Mouse (Mus musculus) ovary, postnatal 14 days (tissue): ENCODE measurements around the gene Nfyb.

Source experiments
- DNase-seq: peaks from one replicate; pipeline ENCODE4 v3.0.0; 2022; ENCODE audit warnings: low spot score

The Nfyb gene

DNA sequence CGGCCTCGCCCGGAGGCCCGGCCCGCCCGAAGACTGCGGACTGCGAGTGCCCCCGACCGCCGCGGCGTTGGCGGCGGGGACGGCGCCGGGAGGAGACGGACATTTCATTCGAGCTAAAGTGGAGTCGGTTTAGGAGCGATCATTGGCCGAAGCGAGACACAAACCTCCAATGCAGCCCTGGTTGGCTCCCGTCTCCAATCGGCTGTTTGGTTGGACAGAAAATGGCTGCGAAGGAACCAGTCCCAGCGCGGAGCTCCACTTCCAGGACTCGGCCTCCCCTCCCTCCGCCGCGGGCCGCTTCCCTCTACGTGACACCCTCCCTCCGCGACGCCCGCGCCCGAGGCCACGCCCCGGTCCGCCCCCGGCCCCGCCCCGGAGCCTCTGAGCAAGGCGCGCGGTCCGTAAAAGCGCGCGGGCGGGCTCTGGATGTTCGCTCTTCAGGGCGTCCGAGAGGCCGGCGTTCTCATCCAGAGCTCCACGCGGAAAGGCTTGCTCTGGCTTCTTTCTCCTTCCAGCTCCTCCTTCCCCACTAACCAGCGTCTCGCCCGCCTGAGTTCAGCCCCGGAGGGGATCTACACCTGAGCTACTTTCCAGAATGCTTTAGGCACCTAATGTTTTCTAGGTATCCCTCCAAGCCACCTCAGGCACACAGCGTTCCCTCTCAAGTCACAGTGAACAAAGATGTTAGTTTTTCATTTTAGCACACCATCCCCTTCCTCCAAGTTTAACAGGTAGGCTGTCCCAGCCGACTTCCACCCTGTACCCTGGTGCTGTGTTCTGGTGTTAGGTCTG lies at the start of gene Nfyb:
TSS of gene Nfyb (minus strand) at position 305 of the 792 bp plus-strand sequence.
- DNase-seq = peak; percentile 98

DNA sequence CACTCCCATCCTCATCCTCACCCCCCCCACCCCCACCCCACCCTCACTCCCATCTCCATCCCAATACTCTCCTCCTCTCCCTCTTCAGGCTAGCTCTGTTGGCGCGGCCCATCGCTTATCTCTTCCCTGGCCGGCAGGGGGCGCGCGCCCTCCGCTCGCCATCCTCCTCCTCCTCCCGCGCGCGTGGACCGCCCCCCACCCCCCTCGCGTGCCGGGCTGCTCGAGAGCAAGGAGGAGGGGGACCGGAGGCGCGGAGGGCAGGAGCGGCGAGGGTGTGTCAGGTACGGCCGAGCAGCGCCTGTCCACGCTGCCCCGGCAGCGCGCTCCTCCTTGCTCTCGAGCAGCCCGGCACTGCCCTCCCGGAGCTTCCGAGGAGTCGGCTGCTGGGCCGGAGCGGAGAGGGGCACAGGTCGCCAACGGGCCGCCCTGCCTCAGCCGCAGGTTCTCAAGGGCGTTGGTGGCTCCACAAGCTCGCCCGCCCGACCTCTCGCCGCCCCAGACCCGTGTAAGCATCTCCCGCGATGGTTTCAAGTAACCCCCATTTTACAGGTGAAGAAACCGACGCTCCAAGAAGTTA lies 48.0 kb upstream of the Nfyb start:
- peak; percentile 72 for DNase-seq

DNA sequence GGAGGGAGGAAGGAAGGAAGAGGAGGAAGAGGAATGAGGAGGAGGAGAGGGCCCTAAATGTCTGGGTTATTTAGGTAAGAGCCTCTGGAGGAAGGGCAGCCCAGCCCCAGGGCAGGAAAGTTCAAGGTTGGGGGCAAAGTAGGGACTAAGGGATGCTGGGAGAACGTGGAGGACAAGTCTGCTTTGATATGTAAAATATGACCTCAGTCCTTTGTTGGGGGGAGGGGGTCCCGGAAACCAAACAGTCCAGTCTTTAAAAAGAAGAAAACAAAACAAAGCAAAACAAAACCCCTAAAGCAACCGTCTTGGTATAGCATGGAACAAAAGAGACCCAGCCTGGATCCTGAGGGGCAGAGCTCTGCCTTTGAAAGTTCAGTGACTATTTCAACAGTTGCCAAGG lies 45.4 kb upstream of the Nfyb start:
- no peak for DNase-seq

DNA sequence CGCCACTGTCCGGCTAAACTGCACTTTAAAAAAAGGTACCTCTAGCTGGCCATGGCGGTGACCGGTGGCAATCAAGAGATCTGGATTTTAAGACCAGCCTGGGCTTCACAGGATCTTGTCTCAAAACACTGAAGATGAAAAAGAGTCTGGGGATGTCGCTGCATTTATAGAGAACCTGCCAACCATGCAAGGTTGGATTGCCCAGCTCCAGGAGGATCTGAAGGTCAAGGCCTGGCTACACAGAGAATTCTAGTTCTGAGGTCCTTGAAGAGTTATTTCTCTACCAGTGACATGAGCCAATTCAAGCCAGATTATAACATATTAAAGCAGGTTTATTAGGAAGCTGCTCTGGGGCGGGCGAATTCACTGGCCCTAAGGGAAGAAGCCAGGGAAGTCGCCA lies 44.9 kb upstream of the Nfyb start:
- no peak for DNase-seq

DNA sequence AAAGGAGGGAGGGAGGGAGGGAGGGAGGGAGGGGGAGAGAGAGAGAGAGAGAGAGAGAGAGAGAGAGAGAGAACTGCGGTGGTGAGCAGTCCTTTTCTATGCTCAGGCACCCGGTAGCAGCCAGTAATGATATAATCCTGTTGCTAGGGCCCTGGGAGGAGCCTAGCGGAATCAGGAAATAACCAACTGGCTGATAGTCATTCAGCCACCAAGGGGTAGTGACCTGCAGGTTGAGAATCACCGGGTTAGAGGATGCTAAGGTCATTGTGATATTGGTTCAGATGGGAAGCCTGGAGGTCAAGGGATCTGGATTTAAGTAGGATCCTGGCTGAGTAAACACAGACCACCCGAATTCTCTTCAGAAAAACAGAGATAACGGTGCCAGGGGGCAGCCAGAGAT lies 44.2 kb upstream of the Nfyb start:
- DNase-seq = no peak

DNA sequence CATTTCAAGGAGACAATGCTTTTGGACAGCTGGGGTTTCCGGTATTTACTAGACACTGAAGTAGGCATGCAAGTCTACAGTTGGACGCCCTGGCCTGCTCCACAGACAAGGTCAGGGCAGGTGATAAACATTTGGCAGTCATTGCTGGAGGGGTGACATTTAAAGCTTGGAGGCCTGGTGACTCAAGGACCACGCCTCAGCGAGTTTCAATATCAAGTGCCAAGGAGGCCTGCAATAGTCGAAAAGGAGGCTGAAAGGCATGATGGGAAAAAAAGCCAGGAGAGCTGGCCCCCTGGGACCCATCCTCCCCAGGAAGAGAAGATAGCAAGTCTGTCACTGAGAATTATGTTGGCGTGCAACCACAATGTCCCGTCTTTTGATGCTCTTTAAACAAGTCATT lies 43.3 kb upstream of the Nfyb start:
- DNase-seq = no peak

DNA sequence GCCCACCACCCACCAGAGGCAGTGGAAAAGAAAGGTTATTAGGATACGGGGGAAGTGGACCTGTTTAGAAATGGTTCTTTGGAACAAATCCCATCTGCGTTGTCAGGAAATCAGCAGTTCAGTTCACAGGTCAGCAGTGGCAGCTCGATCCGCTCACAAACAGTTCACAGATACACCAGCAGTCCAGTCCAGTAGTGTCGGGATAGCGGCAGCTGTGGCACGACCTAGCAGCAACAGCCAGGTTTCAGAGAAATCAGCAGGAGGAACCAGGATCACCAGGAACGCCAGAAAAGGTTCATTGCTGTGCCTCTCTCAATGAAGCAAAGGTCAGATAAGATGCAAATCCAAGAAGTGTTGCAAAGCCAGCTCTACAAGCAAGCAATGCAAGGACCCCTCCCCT lies 42.5 kb upstream of the Nfyb start:
- no peak for DNase-seq

DNA sequence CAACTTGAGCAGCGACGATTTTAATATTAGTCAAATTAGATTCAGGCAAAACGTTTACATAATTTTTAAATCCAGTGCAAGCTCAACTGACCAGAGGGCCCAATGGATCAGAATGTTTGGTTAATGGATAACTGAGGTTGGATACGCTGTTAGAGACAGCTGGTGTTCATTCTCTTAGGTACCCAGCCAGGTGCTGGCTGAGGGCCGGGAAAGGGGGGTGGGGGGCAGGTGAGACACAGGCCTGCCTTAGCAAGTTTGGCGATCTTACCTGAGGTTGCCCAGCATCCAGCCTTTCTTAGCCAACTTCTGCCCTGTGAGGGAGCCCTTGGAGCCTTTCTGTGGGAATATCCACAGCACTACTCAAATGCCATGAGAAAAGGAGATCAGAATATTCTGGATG lies 41.2 kb upstream of the Nfyb start:
- no peak for DNase-seq

DNA sequence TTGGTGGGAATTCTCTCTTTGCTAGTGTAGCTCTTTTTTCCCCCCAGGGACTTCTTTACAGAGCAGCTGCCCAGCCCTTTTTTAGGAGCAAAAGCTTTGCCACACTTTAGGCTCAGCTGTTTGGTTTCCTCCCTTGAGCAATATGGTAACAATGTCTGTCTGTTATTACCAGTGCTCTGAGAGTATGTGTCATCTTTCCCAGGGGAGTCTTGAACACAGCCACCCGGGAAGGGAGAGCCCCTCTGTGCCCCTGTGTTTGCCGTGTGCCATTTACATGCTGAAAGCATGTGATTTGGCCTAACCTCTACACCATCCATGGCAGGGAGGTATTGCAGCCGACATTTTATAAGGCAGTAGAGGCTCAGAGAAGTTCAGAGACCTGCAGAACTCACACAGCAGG lies 40.5 kb upstream of the Nfyb start:
- no peak for DNase-seq

DNA sequence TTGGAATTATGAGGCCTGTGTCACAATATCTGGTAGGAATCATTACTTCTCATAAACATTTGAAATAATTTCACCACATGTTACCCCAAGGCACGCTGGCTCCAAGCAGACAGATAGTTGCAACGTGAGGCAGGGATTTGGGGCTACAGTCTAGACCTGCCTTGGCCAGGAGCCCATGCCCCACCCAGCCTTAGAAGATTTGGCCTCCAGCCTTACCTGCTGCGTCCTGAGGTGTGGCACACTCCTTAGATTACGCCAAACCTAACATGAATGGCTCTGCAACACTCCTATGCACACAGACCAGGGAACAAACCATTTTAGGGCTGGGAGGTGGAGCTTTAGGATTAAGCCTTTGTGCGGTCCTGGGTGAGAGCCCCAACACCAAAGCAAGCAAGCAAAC lies 36.1 kb upstream of the Nfyb start:
- no peak for DNase-seq

DNA sequence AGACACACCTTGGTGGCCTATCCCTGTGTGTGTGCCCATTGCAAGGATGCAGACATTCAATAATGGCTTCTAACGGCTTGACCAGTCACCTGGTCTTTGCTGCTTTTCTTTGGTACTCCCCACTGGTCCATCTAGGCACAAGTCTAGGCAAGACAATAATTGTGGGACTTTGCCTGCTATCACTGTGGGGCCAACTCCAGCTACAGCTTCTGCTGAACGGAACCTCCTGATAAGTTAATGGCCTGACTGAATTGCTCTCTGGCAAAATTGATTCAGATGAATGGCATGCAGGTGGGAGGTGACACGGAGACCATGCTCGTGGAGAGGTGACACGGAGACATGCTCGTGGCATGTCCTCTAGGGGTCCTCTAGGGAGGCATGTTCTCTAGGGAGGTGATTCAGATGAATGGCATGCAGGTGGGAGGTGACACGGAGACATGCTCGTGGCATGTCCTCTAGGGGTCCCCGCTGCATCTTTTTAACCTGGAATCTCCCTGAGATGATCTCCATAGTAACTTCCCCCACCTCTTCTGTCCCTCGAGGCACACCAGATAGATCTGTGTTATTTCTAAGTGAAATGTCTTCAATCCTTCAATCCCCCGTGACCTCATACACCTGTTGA lies 34.5 kb upstream of the Nfyb start:
- no peak for DNase-seq

DNA sequence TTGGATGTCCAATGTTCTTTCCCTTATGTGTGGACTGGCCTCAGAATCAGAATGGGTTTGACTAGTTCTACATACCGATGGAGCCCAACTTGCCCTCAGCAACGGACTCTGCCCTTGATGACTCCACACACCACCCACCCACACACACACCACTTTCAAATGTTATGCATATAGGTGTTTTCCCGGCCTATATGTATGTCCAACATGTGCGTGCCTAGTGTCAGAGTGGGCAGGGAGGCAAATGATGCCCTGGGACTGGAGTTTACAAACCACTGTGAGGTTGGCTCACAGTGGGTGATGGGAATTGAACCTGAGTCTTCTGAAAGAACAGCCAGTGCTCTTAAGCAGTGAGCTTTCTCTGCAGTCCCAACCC lies 33.2 kb upstream of the Nfyb start:
- DNase-seq = no peak

DNA sequence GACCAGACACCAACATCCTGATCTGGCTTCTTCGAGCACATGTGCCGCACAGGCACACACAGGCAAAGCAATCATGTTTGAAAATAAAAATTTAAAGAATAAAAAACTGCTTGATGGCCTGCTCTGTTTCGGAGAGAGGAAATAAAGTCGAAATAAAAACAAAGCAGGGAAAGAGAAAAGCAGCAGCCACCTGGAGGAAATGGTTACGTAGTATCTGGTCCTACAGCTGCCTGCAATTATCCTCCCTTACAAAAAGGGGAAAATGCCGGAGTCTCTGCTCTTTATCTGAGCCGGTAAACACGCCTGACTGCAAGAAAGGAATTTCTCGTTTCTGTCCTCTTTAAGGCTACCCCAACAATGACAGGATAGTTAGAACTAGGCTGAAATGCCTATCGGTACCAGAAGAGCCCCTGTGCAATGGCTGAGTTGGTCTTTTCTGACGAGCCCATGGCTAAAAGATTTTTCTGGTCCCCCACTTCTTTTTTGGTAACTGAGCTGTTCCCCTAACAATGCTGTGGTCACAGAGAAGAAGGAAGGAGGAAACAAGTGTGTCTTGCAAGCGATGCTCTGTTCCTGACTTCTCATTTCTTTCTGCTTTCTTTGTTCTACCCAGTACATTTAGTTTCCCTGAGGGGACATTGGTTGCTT lies 32.7 kb upstream of the Nfyb start:
- no peak for DNase-seq

DNA sequence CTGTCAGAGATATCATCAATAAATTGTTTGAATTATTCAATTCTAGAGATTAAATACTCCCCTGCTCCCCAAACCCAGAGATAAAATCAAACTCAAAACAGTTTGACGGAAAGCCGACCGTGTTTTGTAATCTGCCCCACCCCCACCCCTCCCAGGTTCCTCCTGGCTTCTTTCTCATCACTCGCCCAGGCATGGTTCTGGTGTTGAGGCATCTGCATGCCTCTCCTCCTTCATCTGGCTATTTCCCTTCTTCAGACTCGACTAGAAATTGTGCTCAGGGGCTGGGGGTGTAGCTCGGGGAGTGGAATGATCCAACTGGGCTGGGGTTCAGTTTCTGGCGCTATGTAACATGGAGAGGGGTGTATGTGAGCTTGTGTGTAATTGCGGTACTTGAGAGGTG lies 31.8 kb upstream of the Nfyb start:
- DNase-seq = no peak

DNA sequence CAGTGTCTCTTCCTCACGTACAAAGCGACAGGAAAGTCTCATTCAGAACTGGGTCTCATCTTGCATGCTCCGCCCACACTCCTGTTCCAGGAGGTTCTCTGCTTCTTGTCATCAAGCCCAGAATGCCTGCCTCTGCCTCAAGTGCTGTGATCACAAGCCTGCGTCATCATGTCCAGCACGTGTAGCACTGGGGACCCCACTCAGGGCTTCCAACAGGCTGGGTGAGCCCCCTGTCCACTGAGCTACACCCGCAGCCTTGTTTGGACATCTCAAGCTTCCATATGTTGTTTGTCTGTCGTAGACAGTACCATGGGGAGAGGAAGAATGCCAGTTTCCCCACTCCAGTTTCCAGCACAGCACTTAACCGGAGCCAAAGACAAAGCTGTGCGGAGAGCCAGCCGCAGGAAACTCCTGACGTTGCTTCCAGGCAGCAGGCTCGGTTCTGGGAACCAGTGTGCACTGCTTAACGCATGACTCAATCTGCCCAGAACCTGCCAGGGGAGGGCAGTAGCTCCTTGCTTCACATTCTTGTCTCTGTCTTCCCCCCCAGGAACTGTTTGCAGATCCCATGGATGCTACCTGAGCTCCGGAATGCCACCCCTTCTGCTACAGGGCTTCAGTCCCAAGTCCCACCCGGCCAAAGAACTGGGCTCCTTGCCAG lies 31.3 kb upstream of the Nfyb start:
- DNase-seq = peak; percentile 29

DNA sequence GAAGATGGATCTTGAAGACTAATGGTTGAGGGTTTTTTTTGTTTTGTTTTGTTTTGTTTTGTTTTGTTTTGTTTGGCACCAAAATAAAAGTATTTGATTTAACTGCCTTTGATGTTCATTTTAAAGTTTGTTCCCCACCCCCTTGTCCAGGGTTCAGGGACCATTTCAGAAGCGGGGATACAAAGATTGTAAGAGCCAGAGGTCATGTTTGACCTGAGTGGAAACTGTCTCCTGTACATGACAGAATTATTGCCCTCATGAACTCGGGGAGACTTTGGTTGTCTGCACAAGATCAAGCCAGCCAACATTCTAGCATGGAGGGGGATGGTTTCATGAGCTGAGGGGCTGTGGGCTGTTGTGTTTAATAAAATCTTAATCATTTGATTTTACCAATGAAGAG lies 28.4 kb upstream of the Nfyb start:
- DNase-seq = no peak

DNA sequence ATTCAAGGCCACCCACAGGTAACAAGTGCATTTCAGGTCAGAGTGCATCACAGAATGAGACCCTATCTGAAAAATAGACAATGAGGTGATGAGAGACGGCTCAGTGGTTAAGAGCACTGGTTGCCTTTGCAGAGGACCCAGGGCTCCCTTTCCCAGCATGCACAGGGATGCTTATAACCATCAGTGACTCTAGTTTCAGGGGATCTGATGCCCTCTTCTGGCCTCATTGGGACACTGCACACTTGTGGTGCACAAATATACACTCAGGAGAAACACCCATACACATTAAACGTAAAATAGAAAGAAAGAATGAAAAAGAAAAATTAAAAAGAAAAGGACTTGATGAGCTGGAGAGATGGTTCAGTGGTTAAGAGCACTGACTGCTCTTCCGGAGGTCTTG lies 27.8 kb upstream of the Nfyb start:
- DNase-seq = no peak

DNA sequence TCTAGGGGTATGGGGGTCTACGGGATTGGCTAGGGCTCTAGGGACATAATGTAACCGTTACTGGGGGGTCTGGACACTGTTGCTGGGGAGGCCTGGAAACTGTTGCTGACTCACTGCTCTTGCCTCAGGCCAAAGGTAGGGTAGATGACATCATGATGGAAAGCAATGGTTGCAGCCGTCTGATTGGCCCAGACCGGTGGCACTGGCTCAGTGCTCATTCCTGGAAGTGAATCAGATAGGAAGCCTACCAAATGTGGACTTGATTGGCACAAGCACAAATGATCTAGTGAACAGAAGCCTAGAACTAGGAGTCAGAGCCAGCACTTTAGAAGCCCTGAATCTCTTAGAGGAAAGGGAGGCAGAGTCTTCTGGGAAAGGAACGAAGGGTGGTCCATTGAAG lies 26.6 kb upstream of the Nfyb start:
- no peak for DNase-seq

DNA sequence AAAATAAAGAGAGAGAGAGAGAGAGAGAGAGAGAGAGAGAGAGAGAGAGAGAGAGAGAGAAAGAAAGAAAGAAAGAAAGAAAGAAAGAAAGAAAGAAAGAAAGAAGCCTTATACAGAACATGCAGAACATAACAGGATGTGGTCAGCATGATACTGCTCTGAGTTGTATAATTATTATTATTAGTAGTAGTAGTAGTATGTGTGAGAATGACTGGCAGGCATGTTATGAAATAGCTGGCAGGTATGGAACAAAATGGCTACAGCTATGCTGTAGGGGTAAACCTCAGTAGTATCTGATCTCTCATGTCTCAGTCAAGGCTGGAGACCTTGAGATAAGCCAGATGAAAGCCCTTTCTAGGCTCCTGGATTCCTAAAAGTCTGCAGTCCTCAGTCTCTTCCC lies 25.2 kb upstream of the Nfyb start:
- no peak for DNase-seq

DNA sequence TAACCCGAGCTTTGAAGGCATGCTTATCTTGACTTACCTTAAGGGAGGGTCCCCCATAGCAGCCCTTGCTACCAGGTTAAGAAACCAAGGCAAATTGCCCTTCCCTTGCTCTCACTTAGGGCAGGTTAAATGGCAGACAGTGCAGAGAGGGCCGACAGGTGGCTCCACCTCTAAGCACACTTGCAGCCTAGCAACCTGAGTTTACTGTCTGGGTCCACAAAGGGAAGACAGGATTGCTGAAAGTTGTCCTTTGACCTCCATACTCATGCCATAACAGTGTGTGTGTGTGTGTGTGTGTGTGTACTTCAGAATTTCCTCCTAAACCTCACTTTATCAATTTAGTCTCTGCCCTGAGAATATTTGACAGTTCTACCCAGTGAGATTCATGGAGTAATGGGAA lies 18.5 kb upstream of the Nfyb start:
- no peak for DNase-seq

DNA sequence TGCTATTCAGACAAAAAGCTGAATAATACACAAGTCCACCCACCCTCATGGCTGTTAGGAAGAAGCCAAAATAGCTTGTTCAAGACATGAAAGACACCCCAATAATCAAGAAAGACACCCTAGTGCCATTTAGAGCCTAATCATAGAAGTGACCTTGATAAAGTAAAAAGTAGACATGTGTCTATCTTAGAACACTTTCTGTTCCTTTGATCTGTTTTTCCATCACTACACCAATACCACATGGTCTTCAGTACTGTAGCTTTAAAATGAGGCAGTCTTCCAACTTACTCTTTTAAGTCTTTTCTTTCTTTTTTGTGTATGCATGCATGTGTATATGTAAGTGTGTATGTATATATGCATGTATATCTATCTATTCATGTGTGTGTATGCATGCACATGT lies 16.9 kb upstream of the Nfyb start:
- no peak for DNase-seq

DNA sequence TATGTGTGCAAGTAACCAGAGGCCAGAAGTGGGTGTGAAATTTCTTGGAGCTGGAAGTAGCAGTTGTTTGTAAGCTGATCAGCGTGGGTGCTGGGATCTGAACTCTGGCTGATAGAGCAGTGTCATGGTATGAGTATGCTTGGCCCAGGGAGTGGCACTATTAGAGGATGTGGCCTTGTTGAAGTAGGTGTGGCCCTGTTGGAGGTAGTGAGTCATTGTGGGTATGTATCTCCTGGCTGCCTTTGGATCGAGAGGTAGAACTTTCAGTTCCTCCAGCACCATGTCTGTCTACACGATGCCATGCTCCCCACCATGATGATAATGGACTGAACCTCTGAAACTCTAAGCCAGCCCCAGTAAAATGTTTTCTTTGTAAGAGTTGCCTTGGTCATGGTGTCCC lies 16.4 kb upstream of the Nfyb start:
- no peak for DNase-seq

DNA sequence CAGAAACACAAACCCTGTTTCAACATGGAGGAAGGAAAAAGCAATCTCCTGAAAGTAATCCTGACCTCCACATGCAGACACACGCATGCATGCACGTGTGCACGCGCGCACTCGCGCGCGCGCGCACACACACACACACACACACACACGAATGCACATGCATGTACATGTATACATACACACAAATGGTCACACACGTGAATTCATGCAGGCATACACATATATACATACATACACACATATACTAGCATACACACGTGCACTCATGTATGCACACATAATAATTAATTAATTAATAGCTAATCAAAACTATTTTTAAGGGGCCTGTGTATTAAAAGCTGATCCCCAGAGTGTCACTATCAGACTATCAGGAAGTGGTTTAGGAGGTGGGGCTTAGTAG lies 15.9 kb upstream of the Nfyb start:
- no peak for DNase-seq
